Mouse (Mus musculus) embryo, embryonic 10.5 days (tissue): ENCODE measurements around the gene Ube2o.

Source experiments
- DNase-seq: peaks from one replicate; pipeline ENCODE4 v3.0.0-alpha.2; 2015; ENCODE audit warnings: low spot score

Ube2o gene

GRCm38 (mm10) chr11:116581376-116581814 lies at the start of gene Ube2o:
Gene Ube2o (minus strand): TSS chr11:116581447.
- DNase-seq, result peak; percentile 87

GRCm38 (mm10) chr11:116630171-116630965 lies 49.1 kb upstream of the Ube2o start:
- DNase-seq, result no peak

GRCm38 (mm10) chr11:116629472-116629871 lies 48.2 kb upstream of the Ube2o start:
- DNase-seq, result no peak

GRCm38 (mm10) chr11:116628712-116629111 lies 47.5 kb upstream of the Ube2o start:
- peak; percentile 97 for DNase-seq

GRCm38 (mm10) chr11:116627072-116628020 lies 46.1 kb upstream of the Ube2o start:
- DNase-seq, result no peak

- no peak for DNase-seq
These were observed 45.2 kb upstream of the Ube2o start, which contains the start of gene Rhbdf2 for GRCm38 (mm10) chr11:116626299-116627071. Gene Rhbdf2 (minus strand): TSS chr11:116627019.

- DNase-seq, result peak; percentile 76
These were observed 44.1 kb upstream of the Ube2o start for GRCm38 (mm10) chr11:116625081-116626000.

- DNase-seq, result peak; percentile 83
These were observed 43.0 kb upstream of the Ube2o start for GRCm38 (mm10) chr11:116624131-116624832.

GRCm38 (mm10) chr11:116623281-116624124 lies 42.3 kb upstream of the Ube2o start:
- no peak for DNase-seq

- peak; percentile 55 for DNase-seq
These were observed 40.0 kb upstream of the Ube2o start for GRCm38 (mm10) chr11:116621258-116621704.

- DNase-seq, result no peak
These were observed 39.5 kb upstream of the Ube2o start for GRCm38 (mm10) chr11:116620559-116621253.

GRCm38 (mm10) chr11:116620073-116620472 lies 38.8 kb upstream of the Ube2o start:
- DNase-seq, result no peak

- no peak for DNase-seq
These were observed 38.3 kb upstream of the Ube2o start for GRCm38 (mm10) chr11:116619561-116619960.

GRCm38 (mm10) chr11:116619156-116619555 lies 37.9 kb upstream of the Ube2o start:
- no peak for DNase-seq

GRCm38 (mm10) chr11:116618666-116619065 lies 37.4 kb upstream of the Ube2o start:
- no peak for DNase-seq

GRCm38 (mm10) chr11:116617641-116618040 lies 36.4 kb upstream of the Ube2o start:
- no peak for DNase-seq

GRCm38 (mm10) chr11:116616438-116617118 lies 35.3 kb upstream of the Ube2o start:
- DNase-seq, result no peak
